ENCODE assay signal across 8 mouse cellular contexts in genomic region chr8:9233326-9233919, GRCm38 (mm10).
DNase-seq lines count a peak whose midpoint lies in the region; ATAC-seq and TF ChIP-seq lines count a peak whose summit lies in the region.

No protein-coding gene starts in this region.

- no peak overlapping the region for H3K9ac ChIP-seq in liver, embryonic 12.5 days

- DNase-seq in 3134 (ENCODE audit: extremely low read depth, insufficient read length, low spot score): peak; percentile 23
- DNase-seq in adrenal gland, postnatal 14 days: peak; percentile 89
- peak; percentile 88 for DNase-seq in embryonic facial prominence, embryonic 10.5 days (ENCODE audit: low spot score)
- DNase-seq in heart, embryonic 10.5 days (ENCODE audit: low spot score): peak; percentile 88
- peak; percentile 88 for DNase-seq in kidney, postnatal 14 days
- DNase-seq in testis, postnatal 14 days (ENCODE audit: low spot score): peak; percentile 79

- H3K4me2 ChIP-seq in liver, embryonic 12.5 days: peak overlapping the region; percentile 14; the same call in 1 of the 2 replicates

- peaks cover 6% of the 10 kb centered on the region; the same call in 1 of the 2 replicates for H3K4me1 ChIP-seq in embryonic facial prominence, embryonic 10.5 days
- 0 out of 2 replicates have a peak, but pooled peaks cover 3% of the 10 kb centered on the region for H3K4me1 ChIP-seq in heart, embryonic 10.5 days
- no peaks in the 10 kb centered on the region for H3K4me1 ChIP-seq in liver, embryonic 12.5 days
- no peaks in the 10 kb centered on the region; the same call in none of the 2 replicates for H3K4me1 ChIP-seq in olfactory bulb, adult 2 months (ENCODE audit: control insufficient read depth, insufficient read depth, low read length)

- no peak overlapping the region for H3K27ac ChIP-seq in embryonic facial prominence, embryonic 10.5 days (replicated peaks)
- H3K27ac ChIP-seq in heart, embryonic 10.5 days: no peak overlapping the region
- no peak overlapping the region for H3K27ac ChIP-seq in liver, embryonic 12.5 days
- peak overlapping the region; percentile 76; the same call in 1 of the 2 replicates for H3K27ac ChIP-seq in olfactory bulb, adult 2 months (ENCODE audit: insufficient read depth, low read depth, low read length)

- H3K36me3 ChIP-seq in embryonic facial prominence, embryonic 10.5 days (replicated peaks): no peaks in the 10 kb centered on the region
- no peaks in the 10 kb centered on the region for H3K36me3 ChIP-seq in heart, embryonic 10.5 days
- no peaks in the 10 kb centered on the region for H3K36me3 ChIP-seq in liver, embryonic 12.5 days

- no peaks in the 10 kb centered on the region for H3K9me3 ChIP-seq in embryonic facial prominence, embryonic 10.5 days
- H3K9me3 ChIP-seq in heart, embryonic 10.5 days: no peaks in the 10 kb centered on the region
- H3K9me3 ChIP-seq in liver, embryonic 12.5 days (replicated peaks): no peaks in the 10 kb centered on the region

- H3K4me3 ChIP-seq in embryonic facial prominence, embryonic 10.5 days: no peak overlapping the region
- H3K4me3 ChIP-seq in heart, embryonic 10.5 days: no peak overlapping the region
- H3K4me3 ChIP-seq in liver, embryonic 12.5 days: no peak overlapping the region
- H3K4me3 ChIP-seq in olfactory bulb, adult 2 months (ENCODE audit: insufficient read depth, low read depth, low read length): no peak overlapping the region

- WGBS in embryonic facial prominence, embryonic 10.5 days: 11% methylated on average over 12 of the region's 12 CpGs
- 9% methylated on average over 12 of the region's 12 CpGs for WGBS in heart, embryonic 10.5 days
- WGBS in liver, embryonic 12.5 days (ENCODE audit: insufficient replicate concordance): 7% methylated on average over 12 of the region's 12 CpGs
- WGBS in olfactory bulb, adult 2 months: 6% methylated on average over 12 of the region's 12 CpGs

- H3K27me3 ChIP-seq in embryonic facial prominence, embryonic 10.5 days (replicated peaks; ENCODE audit: low read depth, poor library complexity, severe bottlenecking): no peaks in the 10 kb centered on the region
- H3K27me3 ChIP-seq in heart, embryonic 10.5 days (ENCODE audit: insufficient read depth, poor library complexity, severe bottlenecking): no peaks in the 10 kb centered on the region
- no peaks in the 10 kb centered on the region for H3K27me3 ChIP-seq in liver, embryonic 12.5 days (replicated peaks)

- no peak; the same call in 1 of the 2 replicates for ATAC-seq in liver, embryonic 12.5 days

- no peak for TF ChIP-seq POLR2A in olfactory bulb, adult 2 months (IDR thresholded peaks at IDR 0.05; ENCODE audit: insufficient read depth, low read depth, low read length)

- peak; percentile 90 for TF ChIP-seq CTCF in olfactory bulb, adult 2 months (IDR thresholded peaks at IDR 0.05; ENCODE audit: insufficient read depth, low read depth, low read length)

Comparison
In these comparisons a context has a peak if more than half of its experiments do, and no peak if none do; other contexts are left out.
1. DNase-seq: peak in every context shown above with its lines; median percentile 89 in adrenal gland, postnatal 14 days; 88 in embryonic facial prominence, embryonic 10.5 days; 88 in heart, embryonic 10.5 days; 88 in kidney, postnatal 14 days; 79 in testis, postnatal 14 days; 23 in 3134.